Mouse (Mus musculus) cerebellum, adult (tissue): Measurements from ENCODE around the gene Tanc2.
A peak's percentile ranks its signal among the peaks of the same experiment; 100 is the strongest.

Experiments
- ATAC-seq: cut with Nextera tagmentation; 2 replicates; pipeline ENCODE4 v1.9.2; 2017; ENCODE audit warnings: mild to moderate bottlenecking, moderate library complexity, mixed read lengths; ENCODE audit not compliant: insufficient number of reproducible peaks, low FRiP score, low TSS enrichment

Tanc2 gene

DNA sequence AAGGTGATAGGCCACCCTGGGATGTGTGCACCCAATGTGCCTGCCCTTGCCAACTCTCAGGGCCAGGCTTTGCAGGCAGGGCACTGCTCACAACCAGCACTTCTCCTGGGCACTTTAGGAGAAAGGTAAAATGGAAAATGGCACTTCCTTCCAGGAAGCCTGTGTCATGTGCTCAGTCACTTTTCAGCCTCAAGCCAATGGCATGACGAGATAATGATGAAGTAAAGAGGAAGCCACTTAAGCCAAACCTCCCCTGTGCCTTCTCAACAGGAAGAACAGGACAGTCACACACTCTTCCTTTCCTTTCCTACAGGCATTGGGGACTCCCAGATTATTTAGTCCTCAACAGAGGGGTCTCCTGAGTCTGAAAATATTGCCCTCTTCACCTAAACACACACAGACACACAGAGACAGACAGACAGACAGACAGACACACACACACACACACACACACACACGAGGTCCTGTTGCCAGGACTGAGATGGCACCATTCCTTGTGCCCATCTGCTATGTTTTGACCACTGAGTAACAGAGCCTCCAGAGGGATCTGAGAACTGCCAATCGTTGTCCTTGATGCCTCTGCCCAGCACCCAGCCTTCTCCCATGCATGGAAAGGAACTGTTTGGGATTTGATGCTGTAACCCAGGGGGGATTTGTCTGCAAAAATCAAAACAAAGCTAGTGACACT, 330.5 kb downstream of the Tanc2 start:
- no peak for ATAC-seq

DNA sequence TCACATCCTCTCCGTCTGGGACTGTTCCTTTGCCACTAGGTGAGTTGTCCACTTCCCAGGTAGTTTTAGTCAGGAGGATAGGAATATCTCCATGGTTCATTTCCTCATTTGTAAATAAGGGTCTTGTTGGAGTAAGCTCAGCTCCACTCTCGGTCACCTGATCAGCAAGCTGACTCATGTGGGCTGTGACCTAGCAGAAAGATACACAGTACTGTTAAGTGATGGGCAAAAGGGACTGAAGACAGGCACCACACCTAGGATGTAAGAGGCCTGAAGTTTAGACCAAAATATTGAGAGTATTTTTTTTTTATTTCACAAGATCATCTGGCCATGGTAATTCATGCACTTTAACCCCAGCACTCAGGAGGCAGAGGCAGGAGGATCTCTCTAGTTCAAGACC, 331.1 kb downstream of the Tanc2 start:
- ATAC-seq = no peak

DNA sequence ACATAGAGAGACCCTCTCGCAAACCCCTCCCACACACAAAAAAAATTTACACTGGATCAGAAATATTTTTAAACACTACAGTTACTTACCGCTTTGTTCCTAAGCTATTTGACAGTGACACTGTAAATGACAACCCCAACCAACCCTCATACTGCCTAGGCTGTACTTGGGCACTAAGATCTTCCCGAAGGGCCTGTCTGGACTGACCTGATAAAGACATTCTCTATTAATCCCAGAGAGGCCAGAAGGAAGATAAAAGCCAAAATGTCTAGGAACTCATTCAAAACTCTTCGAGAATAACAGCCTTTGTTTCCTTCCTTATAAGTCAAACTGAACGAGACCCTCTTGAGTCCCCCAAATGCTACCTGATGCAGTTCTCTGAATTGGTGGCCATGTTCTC, 331.5 kb downstream of the Tanc2 start:
- ATAC-seq = no peak

DNA sequence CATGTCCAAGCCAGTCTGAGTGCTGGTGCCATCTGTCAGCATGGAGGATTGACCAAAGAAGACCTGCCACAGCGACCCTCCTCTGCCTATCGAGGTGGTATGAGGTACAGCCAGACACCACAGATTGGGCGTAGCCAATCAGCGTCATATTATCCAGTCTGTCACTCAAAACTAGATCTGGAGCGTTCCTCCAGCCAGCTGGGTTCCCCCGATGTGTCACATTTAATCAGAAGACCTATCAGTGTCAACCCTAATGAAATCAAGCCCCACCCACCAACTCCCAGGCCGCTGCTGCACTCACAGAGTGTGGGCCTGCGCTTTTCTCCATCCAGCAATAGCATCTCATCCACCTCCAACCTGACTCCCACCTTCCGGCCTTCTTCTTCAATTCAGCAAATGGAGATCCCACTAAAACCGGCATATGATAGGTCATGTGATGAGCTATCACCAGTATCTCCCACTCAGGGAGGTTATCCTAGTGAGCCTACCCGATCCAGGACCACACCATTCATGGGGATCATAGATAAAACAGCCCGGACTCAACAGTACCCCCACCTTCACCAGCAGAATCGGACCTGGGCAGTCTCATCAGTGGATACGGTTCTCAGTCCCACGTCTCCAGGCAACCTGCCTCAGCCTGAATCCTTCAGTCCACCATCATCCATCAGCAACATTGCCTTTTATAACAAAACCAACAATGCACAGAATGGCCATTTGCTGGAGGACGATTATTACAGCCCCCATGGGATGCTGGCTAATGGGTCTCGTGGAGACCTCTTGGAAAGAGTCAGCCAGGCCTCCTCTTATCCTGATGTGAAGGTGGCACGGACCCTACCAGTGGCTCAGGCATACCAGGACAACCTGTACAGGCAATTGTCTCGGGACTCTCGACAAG, 333.2 kb downstream of the Tanc2 start:
- ATAC-seq = no peak

DNA sequence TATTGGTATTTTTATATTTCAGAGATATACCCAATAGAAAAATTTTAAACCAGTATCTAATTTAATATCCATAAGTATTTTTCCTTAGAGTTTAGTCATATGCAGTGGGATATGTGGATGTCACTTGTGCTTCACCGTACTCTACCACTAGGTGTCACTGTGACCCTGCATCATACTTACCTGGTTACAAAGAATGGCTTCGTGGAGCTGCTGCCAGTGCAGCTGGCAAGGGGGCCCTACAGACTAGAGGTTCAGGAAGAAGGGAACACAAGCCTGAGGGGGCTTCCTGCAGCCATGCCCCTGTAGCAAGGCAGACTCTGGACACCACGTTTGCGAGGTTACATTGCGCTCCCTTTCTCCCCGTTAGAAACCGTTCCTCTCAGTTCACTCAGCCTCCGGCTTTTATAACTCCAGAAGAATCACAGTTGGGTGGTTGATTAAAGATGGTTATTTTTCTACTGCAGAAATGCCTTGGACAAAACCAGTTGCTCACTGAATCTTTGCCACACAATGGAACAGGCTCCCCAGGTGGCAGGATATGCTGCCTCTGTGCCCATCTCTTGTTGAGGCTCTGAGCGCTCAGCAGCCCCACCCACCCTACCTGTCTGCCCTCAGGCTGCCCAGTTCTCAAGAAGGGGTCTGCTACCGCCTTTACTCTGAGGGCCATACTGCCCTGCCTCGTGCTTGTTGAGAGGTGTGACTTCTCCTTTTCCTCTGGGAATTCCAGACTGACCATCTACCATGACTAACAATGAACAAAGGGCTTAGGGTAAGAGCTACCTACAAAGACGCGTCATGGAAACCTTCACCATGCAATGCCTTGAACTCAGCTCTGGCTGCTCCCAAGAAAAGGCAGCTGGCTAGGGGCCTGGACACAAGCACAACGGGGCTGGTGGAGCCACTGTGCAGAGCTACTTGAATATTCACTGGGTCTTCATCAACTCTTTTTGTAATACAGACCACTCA, 337.6 kb downstream of the Tanc2 start:
- ATAC-seq = peak; percentile 36; the same call in 1 of the 2 replicates

DNA sequence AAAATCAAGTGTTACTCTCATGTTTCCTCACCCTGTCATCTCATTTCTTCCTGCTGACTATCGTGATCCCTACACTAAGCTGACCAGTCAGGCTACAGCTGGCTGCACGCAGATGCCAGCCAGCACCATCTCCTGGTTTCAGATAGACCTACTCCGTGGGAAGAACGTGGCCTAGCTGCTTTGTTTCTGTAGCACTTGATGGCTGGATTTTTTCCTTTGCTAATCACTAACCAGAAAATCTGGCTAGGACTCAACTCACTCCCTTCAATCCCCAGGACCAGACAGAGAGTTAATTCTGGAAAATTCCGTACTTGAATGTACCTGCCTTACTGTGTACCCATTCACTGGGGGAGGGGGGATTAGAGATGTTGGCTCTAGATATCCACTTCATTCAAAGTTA, 338.4 kb downstream of the Tanc2 start:
- no peak for ATAC-seq

DNA sequence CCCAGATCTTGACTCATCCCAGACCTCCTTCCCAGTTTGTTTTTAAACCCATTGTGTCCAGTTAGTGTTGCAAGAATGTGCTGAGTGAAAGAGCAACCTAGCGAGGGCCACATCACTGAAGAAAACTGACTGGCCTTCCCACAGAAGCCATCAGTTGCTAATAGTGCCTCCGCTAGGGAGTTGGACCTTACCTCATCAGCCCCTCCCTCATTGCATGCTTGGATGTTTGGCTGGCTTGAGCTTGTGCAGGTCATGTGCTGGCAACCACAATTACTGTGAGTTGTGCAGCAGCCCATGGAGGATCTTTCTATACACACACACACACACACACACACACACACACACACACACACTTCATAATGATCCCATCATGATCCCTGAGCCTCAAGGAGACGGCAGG, 341.6 kb downstream of the Tanc2 start:
- ATAC-seq = no peak

DNA sequence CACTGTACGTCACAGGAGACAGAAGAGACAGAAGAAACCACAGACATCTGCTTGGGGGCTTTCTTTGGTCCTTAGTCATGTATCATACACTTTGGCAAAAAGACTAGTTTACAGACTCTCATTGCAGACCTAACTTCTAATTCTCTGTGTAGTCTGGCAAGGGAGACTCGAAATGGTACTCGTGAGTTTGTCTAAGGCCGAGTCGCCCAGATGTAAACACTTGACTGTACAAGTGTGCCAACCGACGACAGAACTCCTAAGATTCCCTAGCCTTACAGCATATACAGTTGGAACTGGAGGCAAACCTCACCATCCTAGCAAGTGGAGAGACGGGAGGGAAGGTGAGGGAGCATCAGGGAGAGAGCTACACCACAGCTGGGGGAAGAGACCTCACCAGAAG, 344.0 kb downstream of the Tanc2 start:
- no peak for ATAC-seq

DNA sequence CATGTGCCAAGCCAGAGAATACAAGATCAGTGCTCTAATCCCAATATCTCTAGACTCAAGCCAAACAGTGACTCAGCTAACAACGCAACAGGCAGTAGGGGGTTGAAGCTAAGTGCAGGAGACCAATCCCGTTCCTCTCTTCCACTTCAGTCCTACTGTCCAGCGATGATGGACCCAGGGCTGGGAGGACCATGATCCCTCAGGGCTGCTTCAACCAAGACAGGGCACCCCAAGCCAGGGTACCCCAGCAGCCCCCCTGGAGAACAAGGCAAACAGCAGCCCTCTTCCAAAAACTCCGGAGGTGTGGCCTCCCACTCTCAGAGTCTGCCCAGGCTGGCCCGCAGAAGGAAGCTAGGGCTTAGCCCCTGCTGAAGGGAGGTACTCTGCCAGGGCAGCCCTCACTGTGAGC, 344.5 kb downstream of the Tanc2 start:
- ATAC-seq = no peak

DNA sequence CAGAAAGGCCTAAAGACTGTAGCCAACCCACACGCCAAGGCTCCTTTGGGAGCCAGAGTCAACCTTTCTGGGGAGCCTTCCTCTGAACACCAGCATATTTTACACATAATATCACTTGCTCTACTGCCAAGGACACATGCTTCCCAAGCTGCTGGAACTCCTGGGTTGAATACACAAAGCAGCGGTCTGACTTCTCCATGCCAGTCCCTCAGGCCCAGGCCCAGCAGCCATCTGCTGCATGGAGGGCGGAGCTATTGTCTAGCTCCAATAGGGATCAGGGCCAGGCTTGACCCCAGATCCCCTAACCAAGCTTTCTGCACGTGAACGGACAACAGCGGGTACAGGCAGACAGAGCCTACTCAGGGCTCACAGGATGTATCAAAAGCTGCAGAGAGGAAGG, 345.0 kb downstream of the Tanc2 start:
- ATAC-seq = no peak

DNA sequence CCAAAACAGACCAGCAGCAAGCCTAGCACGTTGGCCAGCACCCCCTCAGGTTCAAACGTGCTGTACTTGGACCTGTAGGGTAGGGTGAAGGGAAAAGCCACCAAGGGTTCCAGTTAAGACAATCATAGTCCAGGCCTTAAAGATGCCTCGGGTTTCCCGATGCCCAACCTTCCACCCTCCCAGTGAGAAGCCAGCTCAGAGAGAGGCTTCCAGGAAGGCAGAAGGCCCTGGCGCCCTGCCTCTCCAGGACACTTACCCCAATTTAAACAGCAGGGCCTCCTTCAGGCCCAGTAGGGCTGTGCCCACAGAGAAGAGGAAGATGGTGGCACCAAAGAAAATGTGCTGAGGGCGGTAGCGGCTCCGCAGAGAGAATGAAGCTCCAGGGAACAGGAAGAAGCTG, 345.7 kb downstream of the Tanc2 start:
- no peak for ATAC-seq

DNA sequence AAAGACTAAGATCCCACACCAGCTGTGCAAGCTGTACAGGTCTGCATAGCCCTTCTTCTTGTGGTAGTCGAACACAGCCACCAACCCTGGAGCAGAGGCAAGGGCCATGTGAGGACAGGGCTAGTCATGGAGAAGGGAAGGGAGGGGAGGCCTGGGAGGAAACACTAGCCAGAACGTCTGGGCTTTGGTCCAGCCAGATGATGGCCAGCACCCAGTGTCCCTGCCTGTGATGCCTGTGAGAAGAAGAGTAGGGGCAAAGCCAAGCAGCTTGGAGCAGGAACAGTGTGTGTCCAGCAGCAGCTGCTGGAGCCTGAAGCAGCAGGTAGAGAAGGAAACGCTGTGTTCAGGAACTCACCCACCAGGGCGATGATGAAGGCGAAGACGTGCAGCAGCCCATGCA, 346.4 kb downstream of the Tanc2 start:
- ATAC-seq = no peak

DNA sequence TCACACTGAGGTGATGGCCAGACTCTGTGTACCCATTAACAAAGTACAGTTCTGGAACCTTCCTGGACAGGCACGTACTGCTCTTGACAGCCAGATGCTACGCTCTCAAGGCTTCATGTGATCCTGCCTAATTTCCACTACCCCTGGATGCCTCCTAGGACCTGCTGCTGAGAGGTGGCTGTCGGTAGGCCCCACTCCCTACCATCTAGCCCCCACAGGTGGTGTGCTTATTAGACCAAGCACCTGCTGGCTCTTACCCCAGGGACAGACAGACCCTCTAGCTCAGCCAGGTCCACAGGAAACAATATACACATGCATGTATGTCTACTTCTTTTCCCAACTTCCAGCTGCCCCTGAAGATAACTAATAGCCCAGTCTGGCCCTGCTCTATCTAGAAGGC, 347.2 kb downstream of the Tanc2 start:
- ATAC-seq = no peak

DNA sequence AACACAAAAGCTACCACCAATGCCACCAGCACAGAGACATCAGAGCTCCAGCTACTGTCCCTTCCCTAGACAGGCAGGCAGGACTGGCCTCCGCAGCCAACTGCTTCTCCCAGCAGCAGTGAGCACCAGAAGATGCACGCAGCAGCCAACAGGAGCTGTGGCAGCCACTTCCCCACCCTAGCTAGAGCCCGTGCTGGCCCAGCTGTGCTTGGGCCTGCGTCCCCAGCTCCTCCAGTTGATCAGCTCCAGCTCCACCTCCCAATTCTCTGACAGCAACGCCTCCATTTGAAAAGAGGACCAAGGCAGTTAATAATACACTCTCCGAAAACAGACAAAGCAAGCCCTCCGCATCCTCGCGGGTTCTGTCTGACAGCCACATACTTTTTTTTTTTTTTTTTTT, 349.0 kb downstream of the Tanc2 start:
- ATAC-seq = no peak

DNA sequence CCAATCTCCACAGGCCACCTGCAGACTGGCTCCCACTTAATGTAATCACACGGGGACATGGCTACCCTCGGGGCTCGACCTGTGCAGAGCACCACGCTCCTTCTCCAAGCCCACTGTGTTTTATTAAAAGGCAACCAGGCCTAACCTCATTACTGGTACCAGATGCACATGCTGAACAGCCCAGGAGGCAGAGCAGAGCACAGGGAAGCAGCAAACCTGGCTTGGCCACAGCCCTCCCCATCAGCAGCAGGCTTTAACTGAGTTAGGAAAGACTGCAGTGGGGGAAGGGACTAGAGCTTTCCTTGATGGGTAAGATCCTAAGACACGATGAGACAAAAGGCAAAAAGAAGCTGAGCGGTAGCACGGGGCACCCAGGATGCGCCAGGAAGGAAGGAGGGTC, 352.2 kb downstream of the Tanc2 start:
- ATAC-seq = no peak

DNA sequence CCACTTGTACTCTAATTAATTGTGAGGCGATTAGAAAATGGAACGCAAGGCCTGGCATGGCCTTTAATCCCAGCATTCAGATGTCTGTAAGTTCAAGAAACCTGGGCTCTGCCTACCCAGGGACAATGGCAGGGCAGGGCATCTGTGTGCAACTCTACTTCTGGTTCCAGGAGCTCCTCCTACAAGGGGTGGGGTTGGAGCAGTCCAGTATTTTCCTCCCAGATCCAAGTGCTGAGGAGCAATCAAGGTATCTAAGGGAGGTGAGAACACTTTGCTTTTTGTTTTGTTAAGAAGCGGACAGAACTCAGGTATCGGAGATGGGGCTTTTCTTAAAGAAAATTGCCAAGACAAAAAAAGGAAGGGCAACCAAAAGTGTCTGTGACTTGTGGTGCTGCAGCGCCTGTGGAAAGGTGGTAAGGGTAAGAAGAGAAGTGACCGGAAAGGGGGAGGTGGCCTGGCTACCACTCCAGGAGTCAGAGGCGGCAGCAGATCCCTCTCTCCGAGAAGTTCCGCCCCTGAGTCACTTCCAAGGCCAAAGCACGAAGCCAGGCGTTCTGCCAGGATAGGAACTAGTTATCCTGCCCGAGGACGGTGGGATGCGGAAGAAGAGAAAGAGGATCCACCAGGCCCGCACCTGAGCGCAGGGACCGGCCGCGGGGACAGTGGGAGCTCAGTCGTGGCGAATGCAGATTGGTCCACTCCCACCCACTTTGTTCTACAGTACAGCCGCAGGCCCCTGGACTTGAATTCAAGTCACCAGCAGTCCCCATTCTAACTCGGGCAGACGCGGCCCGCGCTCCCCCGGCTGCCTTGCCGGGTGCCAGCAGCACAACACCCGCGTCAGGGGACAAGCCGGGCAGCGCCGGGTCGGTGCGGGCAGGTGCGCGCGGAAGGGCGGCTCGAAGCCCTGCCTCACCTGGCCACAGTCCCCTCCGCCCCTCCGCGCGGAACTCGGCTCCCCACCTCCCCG, 353.6 kb downstream of the Tanc2 start:
- no peak for ATAC-seq

DNA sequence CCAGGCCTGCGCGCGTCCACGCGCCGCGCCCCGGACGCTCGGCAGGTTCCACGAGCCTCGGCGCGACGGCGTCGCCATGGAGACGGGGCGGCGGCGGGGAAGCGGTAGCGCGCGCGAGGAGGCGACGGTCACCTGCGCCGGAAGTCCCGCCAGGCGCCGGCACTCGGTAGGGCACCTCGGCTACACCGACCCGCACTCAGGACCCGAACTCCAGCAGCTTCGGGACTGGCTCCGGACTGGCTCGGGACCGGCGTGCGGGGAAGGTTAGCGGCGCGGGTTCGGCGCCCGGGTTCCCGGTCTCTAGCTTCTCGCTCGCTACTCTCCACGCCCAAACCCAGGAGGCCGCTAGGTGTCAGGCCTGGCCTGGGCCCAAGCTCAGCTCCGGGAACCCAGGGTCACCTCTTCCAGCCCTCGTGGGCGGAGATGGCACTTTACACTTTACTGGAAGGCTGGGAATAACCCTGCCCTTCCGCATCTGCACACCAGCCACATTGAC, 354.4 kb downstream of the Tanc2 start:
- peak; percentile 20; the same call in 1 of the 2 replicates for ATAC-seq

DNA sequence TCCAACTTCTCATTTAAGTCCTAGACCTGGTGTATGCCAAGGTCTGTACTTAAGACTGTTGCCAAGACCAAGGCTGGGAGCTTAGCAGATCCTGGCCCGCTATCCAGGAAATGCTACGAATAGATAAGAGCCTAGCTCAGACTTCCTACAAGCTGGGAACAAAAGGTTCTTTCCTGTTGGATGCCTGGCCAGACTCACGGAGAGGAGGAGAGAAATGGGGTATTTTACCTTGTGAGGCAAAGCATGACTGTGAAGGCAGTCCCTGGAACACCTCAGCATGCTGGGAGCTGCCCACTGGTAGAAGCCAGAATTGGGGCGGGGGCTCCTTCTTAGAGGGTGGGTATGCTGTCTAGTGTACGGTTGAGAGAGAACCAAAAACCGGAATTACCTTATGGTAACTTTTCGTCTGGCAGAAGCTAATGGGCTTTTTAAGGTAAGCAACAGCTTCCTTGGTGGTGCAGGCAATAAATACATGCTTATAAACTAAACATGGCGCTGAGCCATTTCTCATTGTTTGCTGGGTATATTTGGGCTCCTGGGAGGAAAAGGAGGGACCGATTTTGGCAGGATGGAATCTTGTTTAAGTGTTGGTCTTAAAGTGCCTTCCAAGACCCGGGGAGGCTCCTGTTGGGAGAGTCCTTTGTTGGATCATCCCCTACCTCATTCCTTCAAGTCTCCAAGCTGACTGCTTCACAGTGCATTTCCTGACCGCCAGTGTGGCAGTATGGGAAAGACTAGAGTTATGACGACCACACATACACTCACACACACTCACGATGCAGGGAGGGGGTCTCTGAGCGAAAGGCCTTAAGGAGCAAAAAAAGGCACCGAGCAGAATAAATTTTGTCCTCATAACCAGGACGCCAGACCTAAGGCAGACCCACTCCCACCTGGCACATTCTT, 355.2 kb downstream of the Tanc2 start:
- ATAC-seq = no peak
